Mouse (Mus musculus) left cerebral cortex, adult 2 months (tissue): Measurements from ENCODE around the gene S100a13. TPM values are rescaled to one million over a fixed set of nuclear protein-coding genes. Genes with fewer than 3 reads are reported as not detected.

Experiments used
- DNase-seq, 2 experiments: peaks; one replicate each; pipeline ENCODE4 v3.0.0; 2021 to 2022; ENCODE audit warnings: low spot score in 2 of 2, mixed read lengths in 1 of 2; ENCODE audit errors: extremely low spot score in 1 of 2
- H3K27ac ChIP-seq: fragments of 200-600 bp; 2 replicates; pipeline ENCODE4 v1.8.1; 2022
- H3K4me3 ChIP-seq: fragments of 200-600 bp; 2 replicates; pipeline ENCODE4 v1.8.1; 2022
- CTCF ChIP-seq: fragments of 200-600 bp; IDR thresholded peaks from 2 replicates; pipeline ENCODE4 v1.8.1; 2022; ENCODE audit warnings: antibody characterized with exemption, mild to moderate bottlenecking, moderate library complexity
- intact Hi-C: fragments of 180-260 bp; cut with DNase I; formaldehyde crosslinking; loops from one replicate; pipeline ENCODE4 v1.15.1; 2025
- total RNA-seq, 2 experiments: library from RNA; stranded (reverse); gene quantifications; 2 replicates each; pipeline ENCODE4 v1.2.3; 2021

The S100a13 gene
- total RNA-seq, 2 experiments from 2014 or later: 15.4 to 18.1 TPM

GRCm38 (mm10) chr3:90486998-90487397 is 27.2 kb upstream of the S100a13 start:
- no peak overlapping the region for H3K4me3 ChIP-seq
- TF ChIP-seq CTCF: no peak
- intact Hi-C loops: no loop called here
- H3K27ac ChIP-seq: no peak overlapping the region
- no peak for DNase-seq

GRCm38 (mm10) chr3:90488576-90488975 is 25.7 kb upstream of the S100a13 start:
- intact Hi-C loops: no loop called here
- no peak for DNase-seq
- TF ChIP-seq CTCF: no peak
- no peak overlapping the region for H3K4me3 ChIP-seq
- no peak overlapping the region for H3K27ac ChIP-seq

GRCm38 (mm10) chr3:90490696-90491256 is 23.5 kb upstream of the S100a13 start, which contains the start of gene Snapin:
TSS of gene Snapin (minus strand) at chr3:90491033.
- intact Hi-C loops: loop anchor here (1.0 to 2.0 kb wide), 3 partner anchors 124 to 219 kb away; no protein-coding TSS in a partner anchor
- peak; percentile 92 to 95 for DNase-seq
- H3K4me3 ChIP-seq: peak within 1 kb of the TSS; percentile 94
- peak within 1 kb of the TSS; percentile 98 for H3K27ac ChIP-seq
- peak; percentile 79 for TF ChIP-seq CTCF

- no peak for DNase-seq
- TF ChIP-seq CTCF: no peak; the same call in none of the 2 replicates
- intact Hi-C loops: loop anchor here (1.0 to 2.0 kb wide), 3 partner anchors 123 to 218 kb away; no protein-coding TSS in a partner anchor
- H3K27ac ChIP-seq: no peak overlapping the region
- H3K4me3 ChIP-seq: no peak overlapping the region; the same call in 1 of the 2 replicates
Measured at GRCm38 (mm10) chr3:90491350-90491749, 22.9 kb upstream of the S100a13 start.

GRCm38 (mm10) chr3:90493831-90494540 is 20.2 kb upstream of the S100a13 start:
- TF ChIP-seq CTCF: no peak
- DNase-seq: no peak
- no peak overlapping the region for H3K4me3 ChIP-seq
- H3K27ac ChIP-seq: no peak overlapping the region
- intact Hi-C loops: no loop called here

- no peak overlapping the region for H3K27ac ChIP-seq
- no peak for DNase-seq
- TF ChIP-seq CTCF: no peak
- H3K4me3 ChIP-seq: no peak overlapping the region
- intact Hi-C loops: no loop called here
Measured at GRCm38 (mm10) chr3:90495850-90496525, 18.2 kb upstream of the S100a13 start.

GRCm38 (mm10) chr3:90497597-90497996 is 16.6 kb upstream of the S100a13 start:
- no peak for TF ChIP-seq CTCF
- no peak for DNase-seq
- Histone ChIP-seq H3K4me3 (no peak overlapping the region), H3K27ac (no peak overlapping the region)
- intact Hi-C loops: no loop called here

- DNase-seq: no peak
- no peak overlapping the region for H3K27ac ChIP-seq
- intact Hi-C loops: no loop called here
- no peak for TF ChIP-seq CTCF
- no peak overlapping the region for H3K4me3 ChIP-seq
Measured at GRCm38 (mm10) chr3:90503444-90503843, 10.8 kb upstream of the S100a13 start.

- H3K27ac ChIP-seq: no peak overlapping the region
- H3K4me3 ChIP-seq: no peak overlapping the region
- intact Hi-C loops: loop anchor here (5.0 kb wide), 2 partner anchors 112 to 147 kb away; partner anchors contain the start of gene S100a7a
- no peak for TF ChIP-seq CTCF
- no peak for DNase-seq
Measured at GRCm38 (mm10) chr3:90505216-90505615, 9.0 kb upstream of the S100a13 start.

- H3K4me3 ChIP-seq: no peak overlapping the region
- no peak for DNase-seq
- intact Hi-C loops: loop anchor here (5.0 kb wide), 2 partner anchors 111 to 146 kb away; partner anchors contain the start of gene S100a7a
- H3K27ac ChIP-seq: no peak overlapping the region
- TF ChIP-seq CTCF: no peak
Measured at GRCm38 (mm10) chr3:90506362-90506761, 7.9 kb upstream of the S100a13 start.

- Histone ChIP-seq H3K4me3 (peak overlapping the region; percentile 62), H3K27ac (peak overlapping the region; percentile 99)
- no peak for DNase-seq
- intact Hi-C loops: loop anchor here (2.0 to 5.0 kb wide), 3 partner anchors 76 to 144 kb away; partner anchors contain the start of gene S100a7a
- TF ChIP-seq CTCF: no peak; the same call in none of the 2 replicates
Measured at GRCm38 (mm10) chr3:90508287-90508949, 5.8 kb upstream of the S100a13 start.
